Mouse (Mus musculus): Measurements from ENCODE around the gene Aipl1.
"Not testable (repeated sequence)": the region's sequence is repeated elsewhere in the genome, so short reads cannot be mapped to it uniquely, and the experiment has no call there.

Aipl1 gene

GRCm38 (mm10) chr11:72016518-72017252 is 20.6 kb downstream of the Aipl1 start:
- no peak for DNase-seq (ENCODE audit: low spot score in 2 of 2)

GRCm38 (mm10) chr11:72014674-72015073 is 22.6 kb downstream of the Aipl1 start:
- DNase-seq (ENCODE audit: low spot score in 2 of 2) = no peak

- no peak for DNase-seq (ENCODE audit: low spot score in 2 of 2)
These were observed 25.4 kb downstream of the Aipl1 start for GRCm38 (mm10) chr11:72011955-72012354.

GRCm38 (mm10) chr11:72010940-72011722 is 26.2 kb downstream of the Aipl1 start:
- no peak for DNase-seq (ENCODE audit: low spot score in 2 of 2)

- no peak for DNase-seq (ENCODE audit: low spot score in 2 of 2)
These were observed 26.9 kb downstream of the Aipl1 start for GRCm38 (mm10) chr11:72010367-72010766.

DNA sequence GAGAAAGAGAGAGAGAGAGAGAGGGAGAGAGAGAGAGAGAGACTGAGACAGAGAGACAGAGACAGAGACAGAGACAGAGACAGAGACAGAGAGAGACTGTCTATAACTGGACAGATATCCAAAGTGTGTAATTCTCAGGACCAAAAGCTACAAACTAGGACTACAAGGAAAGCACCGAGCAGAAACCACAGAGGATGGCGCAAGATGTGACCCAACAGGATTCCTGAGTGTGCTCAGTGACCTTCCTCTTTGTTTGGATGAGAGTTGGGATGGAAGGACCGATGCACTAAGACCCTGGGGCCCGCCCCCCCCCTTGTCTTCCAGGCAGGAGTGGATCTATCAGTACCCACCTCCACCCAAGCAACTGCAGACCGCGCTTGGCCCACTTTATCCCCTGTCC is 31.8 kb downstream of the Aipl1 start:
- no peak for DNase-seq (ENCODE audit: low spot score in 2 of 2)

DNA sequence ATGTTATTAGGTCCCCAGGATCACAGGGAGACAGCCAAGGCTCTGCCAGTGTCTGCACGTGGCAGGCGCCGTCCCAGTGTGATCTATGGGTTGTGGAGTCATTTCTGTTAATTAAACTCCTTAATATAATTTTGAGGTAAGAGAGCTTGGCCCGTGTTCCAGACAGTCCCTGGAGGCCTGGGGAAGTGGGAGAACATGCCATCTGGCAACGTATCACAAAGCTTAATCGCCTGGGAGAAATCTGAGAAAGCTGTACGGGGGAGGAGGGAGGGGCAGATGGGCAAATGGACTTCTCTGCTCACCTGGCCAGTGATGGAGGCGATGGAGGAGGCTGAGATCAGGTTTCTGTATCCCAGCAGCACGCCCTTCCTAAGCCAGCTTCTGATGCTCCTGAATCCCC is 34.1 kb downstream of the Aipl1 start:
- DNase-seq (ENCODE audit: low spot score in 2 of 2) = no peak

GRCm38 (mm10) chr11:72002138-72002853 is 35.0 kb downstream of the Aipl1 start:
- DNase-seq (ENCODE audit: low spot score in 2 of 2) = peak in 1 of 2 experiments; percentile 13

DNA sequence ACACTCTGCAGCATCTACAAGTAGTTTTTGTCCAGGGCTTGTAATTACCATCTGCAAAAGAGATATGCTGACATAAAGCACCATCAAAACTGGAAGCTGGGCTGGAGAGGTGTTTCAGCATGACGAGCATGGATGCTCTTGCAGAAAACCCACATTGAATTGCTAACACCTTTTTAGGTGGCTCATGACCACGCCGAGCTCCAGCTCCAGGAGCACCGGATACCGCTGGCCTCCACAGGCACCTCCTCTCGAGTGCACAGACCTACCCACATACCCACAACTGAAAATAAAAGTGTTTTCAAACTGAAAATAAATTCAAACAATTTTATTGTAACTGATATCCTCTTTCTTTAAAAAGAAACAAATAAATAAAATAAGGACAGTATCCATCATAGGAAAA is 37.1 kb downstream of the Aipl1 start:
- DNase-seq (ENCODE audit: low spot score in 2 of 2) = no peak

DNA sequence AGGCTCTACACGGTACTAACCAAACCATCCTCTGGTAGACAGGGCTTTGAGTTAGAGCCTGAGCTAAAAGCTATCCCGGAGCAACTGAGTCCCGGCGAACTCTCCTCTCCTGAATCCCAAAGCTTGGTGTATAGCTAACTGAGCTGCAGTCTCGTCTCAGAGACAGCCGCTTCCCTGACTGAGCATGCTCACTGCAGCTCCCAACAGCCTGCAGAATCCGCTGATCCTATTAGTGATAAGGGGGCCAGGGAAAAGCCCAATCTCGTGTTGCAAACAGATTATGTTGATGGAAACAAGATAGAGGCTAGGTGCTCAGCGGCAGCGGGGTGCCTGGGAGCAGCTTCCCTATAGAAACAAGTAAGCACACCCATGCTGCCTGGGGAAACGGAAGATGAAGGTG is 40.5 kb downstream of the Aipl1 start:
- no peak for DNase-seq (ENCODE audit: low spot score in 2 of 2)

- no peak for DNase-seq (ENCODE audit: low spot score in 2 of 2)
These were observed 41.3 kb downstream of the Aipl1 start for GRCm38 (mm10) chr11:71995968-71996511.

DNA sequence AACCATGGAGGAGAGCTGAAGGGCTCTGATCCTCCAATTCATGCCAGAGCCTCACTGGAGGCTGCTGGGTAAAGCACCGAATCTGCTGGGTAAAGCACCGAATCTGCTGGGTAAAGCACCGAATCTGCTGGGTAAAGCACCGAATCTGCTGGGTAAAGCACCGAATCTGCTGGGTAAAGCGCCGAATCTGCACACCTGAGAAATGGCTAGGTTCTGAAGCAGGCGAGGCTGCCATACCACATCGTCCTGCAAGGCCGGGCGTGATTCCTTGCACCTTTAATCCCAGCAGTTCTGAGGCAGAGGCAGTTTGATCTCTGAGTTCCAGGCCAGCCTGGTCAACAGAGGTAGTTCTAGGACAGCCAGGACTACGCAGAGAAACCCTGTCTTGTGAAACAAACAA is 44.9 kb downstream of the Aipl1 start:
- no peak for DNase-seq (ENCODE audit: low spot score in 2 of 2)

DNA sequence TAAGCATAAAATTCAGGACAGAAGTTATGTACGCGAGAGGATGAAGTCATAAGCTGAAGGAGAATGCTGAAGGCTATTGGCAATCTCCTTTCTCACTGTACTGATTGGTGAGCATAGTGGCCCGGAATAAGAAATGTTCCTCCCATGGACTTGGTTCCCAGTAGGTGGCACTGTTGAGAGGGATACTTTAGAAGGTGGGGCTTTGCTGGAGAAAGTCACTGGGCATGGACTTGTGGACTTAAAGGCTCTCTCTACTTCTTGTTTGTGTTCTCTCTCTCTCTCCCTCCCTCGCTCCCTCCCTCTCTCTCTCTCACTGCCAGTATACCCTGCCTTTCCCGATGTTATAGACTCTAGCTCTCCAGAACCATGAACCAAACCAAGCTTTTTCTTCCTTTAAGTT is 45.8 kb downstream of the Aipl1 start:
- no peak for DNase-seq (ENCODE audit: low spot score in 2 of 2)

- not testable (repeated sequence) for DNase-seq (ENCODE audit: low spot score in 2 of 2)
These were observed 47.9 kb downstream of the Aipl1 start for GRCm38 (mm10) chr11:71989407-71989806.

GRCm38 (mm10) chr11:71987159-71988150 is 49.9 kb downstream of the Aipl1 start:
- no peak for DNase-seq (ENCODE audit: low spot score in 2 of 2)

DNA sequence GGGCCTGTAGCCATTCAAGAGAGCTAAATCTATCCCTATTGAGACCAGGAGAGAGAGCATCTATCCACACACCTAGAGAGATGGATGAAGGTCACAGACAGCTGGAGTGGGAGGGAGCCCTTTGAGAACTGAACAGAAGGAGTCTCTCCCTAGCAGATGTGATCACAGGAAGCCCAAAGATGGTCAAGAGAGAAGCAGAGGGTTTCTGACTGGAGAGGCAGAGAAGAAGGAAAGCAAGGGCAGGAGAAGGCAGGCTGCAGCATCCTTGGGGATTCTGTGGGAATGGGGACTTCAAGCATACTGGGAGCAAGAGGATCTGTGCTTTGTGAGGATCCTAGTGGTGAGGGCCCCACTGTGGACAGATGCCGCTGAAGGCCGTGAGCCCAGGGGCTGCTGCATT is 51.5 kb downstream of the Aipl1 start:
- DNase-seq (ENCODE audit: low spot score in 2 of 2) = no peak

- no peak for DNase-seq (ENCODE audit: low spot score in 2 of 2)
These were observed 52.1 kb downstream of the Aipl1 start for GRCm38 (mm10) chr11:71985101-71985711.

DNA sequence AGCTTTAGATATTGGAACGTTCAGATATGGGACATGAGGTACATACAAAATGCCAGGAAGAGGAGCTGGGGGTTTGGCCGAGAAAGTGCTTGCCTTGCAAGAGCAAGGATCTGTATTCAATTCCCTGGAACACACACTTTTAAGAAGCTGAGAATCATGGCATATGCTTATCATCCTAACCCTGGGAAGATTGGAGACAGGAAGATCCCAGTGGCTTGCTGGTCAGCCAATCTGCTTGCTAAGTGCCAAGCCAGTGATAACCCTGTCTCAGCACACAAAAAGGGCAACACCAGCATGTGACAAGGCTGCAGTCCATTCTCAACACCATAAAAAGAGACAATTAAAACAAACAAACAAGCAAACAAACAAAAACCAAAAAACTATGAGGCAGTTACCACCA is 53.2 kb downstream of the Aipl1 start:
- DNase-seq (ENCODE audit: low spot score in 2 of 2) = no peak

All from spleen, postnatal 14 days (tissue).